Mouse (Mus musculus): ENCODE measurements around the gene Ccdc42. TPM values are rescaled to one million over a fixed set of nuclear protein-coding genes. Genes with fewer than 3 reads are reported as not detected.

Ccdc42 gene
- polyA plus RNA-seq, 1 experiment from 2014 or later = 0.21 TPM

DNA sequence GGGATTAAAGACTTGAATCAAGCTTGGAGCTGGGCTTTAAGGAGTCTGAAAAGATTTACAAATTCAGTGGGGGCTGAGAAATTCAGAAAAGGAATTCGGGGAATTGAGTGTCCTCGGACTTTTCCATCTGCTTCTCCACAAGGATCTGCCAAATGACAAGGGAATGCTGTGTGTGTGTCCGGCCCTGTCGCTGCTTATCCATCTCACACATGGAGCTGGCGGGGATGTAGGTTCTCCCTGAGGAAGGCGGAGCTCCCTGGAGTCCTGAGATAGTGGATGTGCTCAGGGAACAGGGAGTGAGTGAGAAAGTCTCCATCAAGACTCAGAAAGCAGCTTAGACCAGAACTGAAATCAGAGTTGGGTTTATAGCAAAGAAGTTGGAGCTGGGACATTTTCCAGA is 58.0 kb downstream of the Ccdc42 start:
- no peak for DNase-seq (ENCODE audit: low spot score)

Other genes with a start within 250 kb of the Ccdc42 start
- gene Ntn1, start 186.2 kb upstream of the Ccdc42 start, polyA plus RNA-seq (2015; fragmentation: Nextera tagmentation; extraction: Ambion mirVana) = 3.4 and 4.4 TPM in 2 replicates
- gene Pik3r5, start 154.9 kb upstream of the Ccdc42 start, polyA plus RNA-seq (2015; fragmentation: Nextera tagmentation; extraction: Ambion mirVana) = 10.5 and 12.0 TPM in 2 replicates
- 1.3 and 1.6 TPM in 2 replicates for gene Pik3r6, start 84.0 kb upstream of the Ccdc42 start, polyA plus RNA-seq (2015; fragmentation: Nextera tagmentation; extraction: Ambion mirVana)
- 0.26 and 0.27 TPM in 2 replicates for gene Mfsd6l, start 30.8 kb upstream of the Ccdc42 start, polyA plus RNA-seq (2015; fragmentation: Nextera tagmentation; extraction: Ambion mirVana)
- 5.4 and 5.9 TPM in 2 replicates for gene Myh10, start 104.5 kb downstream of the Ccdc42 start, polyA plus RNA-seq (2015; fragmentation: Nextera tagmentation; extraction: Ambion mirVana)

Measured in thymus, postnatal 0 days (tissue).